Mouse (Mus musculus): Measurements from ENCODE around the gene Adap2. TPM values are rescaled to one million over a fixed set of nuclear protein-coding genes. Genes with fewer than 3 reads are reported as not detected.

The Adap2 gene
- polyA plus RNA-seq, 1 experiment, result 0.05 TPM

GRCm38 (mm10) chr11:80204037-80204436 lies 50.1 kb downstream of the Adap2 start:
- Histone ChIP-seq H3K4me3 (no peak overlapping the region), H3K79me2 (ENCODE audit: control insufficient read depth, insufficient read depth) (no peaks in the 10 kb centered on the region), H3K27me3 (ENCODE audit: control insufficient read depth, insufficient read depth, insufficient read length) (no peaks in the 10 kb centered on the region), H3K4me2 (ENCODE audit: low read depth) (no peak overlapping the region), H3K36me3 (ENCODE audit: control insufficient read depth, insufficient read depth) (no peaks in the 10 kb centered on the region), H3ac (ENCODE audit: control insufficient read depth, insufficient read length) (no peak overlapping the region)
- no peak for TF ChIP-seq E2F4 (IDR thresholded peaks at IDR 0.05; ENCODE audit: insufficient read depth)
- TF ChIP-seq REST (IDR thresholded peaks at IDR 0.05; ENCODE audit: insufficient read depth, insufficient read length), result no peak
- no peak for TF ChIP-seq MYOG (IDR thresholded peaks at IDR 0.05; ENCODE audit: control insufficient read depth in 1 of 3, insufficient read depth in 1 of 3, insufficient read length in 2 of 3, low read depth in 2 of 3)
- TF ChIP-seq MAX (IDR thresholded peaks at IDR 0.05; ENCODE audit: low read depth), result no peak
- no peak for TF ChIP-seq POLR2A (IDR thresholded peaks at IDR 0.05; ENCODE audit: insufficient read length, low read depth)
- TF ChIP-seq CEBPB (IDR thresholded peaks at IDR 0.05; ENCODE audit: insufficient read depth, poor library complexity, severe bottlenecking), result no peak
- TF ChIP-seq TCF12 (IDR thresholded peaks at IDR 0.05; ENCODE audit: insufficient read depth, poor library complexity, severe bottlenecking), result no peak

GRCm38 (mm10) chr11:80204941-80205340 lies 51.0 kb downstream of the Adap2 start:
- H3ac ChIP-seq (ENCODE audit: control insufficient read depth, insufficient read length), result no peak overlapping the region
- TF ChIP-seq MYOG (IDR thresholded peaks at IDR 0.05; ENCODE audit: control insufficient read depth in 1 of 3, insufficient read depth in 1 of 3, insufficient read length in 2 of 3, low read depth in 2 of 3) (no peak), REST (IDR thresholded peaks at IDR 0.05; ENCODE audit: insufficient read depth, insufficient read length) (no peak), SRF (IDR thresholded peaks at IDR 0.05; ENCODE audit: control insufficient read depth, insufficient read length, low read depth) (no peak), TCF12 (IDR thresholded peaks at IDR 0.05; ENCODE audit: insufficient read depth, poor library complexity, severe bottlenecking) (no peak), MAX (IDR thresholded peaks at IDR 0.05; ENCODE audit: low read depth) (no peak), POLR2AphosphoS2 (IDR thresholded peaks at IDR 0.05; ENCODE audit: insufficient read length, low read depth) (no peak), POLR2A (IDR thresholded peaks at IDR 0.05; ENCODE audit: insufficient read length, low read depth) (no peak), CEBPB (IDR thresholded peaks at IDR 0.05; ENCODE audit: insufficient read depth, poor library complexity, severe bottlenecking) (no peak), USF1 (IDR thresholded peaks at IDR 0.05; ENCODE audit: low read depth) (no peak), MYOD1 (IDR thresholded peaks at IDR 0.05; ENCODE audit: control insufficient read depth in 1 of 3, insufficient read length in 2 of 3, low read depth in 2 of 3) (no peak), TCF3 (IDR thresholded peaks at IDR 0.05; ENCODE audit: insufficient read length, low read depth) (no peak), E2F4 (IDR thresholded peaks at IDR 0.05; ENCODE audit: insufficient read depth) (no peak)
- H3K4me2 ChIP-seq (ENCODE audit: low read depth), result no peak overlapping the region
- peaks cover 4% of the 10 kb centered on the region for H3K79me2 ChIP-seq (ENCODE audit: control insufficient read depth, insufficient read depth)
- no peaks in the 10 kb centered on the region for H3K27me3 ChIP-seq (ENCODE audit: control insufficient read depth, insufficient read depth, insufficient read length)
- H3K4me3 ChIP-seq, result no peak overlapping the region
- no peaks in the 10 kb centered on the region for H3K36me3 ChIP-seq (ENCODE audit: control insufficient read depth, insufficient read depth)

GRCm38 (mm10) chr11:80208465-80208859 lies 54.6 kb downstream of the Adap2 start:
- H3ac ChIP-seq (ENCODE audit: control insufficient read depth, insufficient read length), result peak overlapping the region; percentile 17
- H3K4me3 ChIP-seq, result peak overlapping the region; percentile 80
- H3K36me3 ChIP-seq (ENCODE audit: control insufficient read depth, insufficient read depth), result no peaks in the 10 kb centered on the region
- H3K79me2 ChIP-seq (ENCODE audit: control insufficient read depth, insufficient read depth), result peaks cover 39% of the 10 kb centered on the region
- H3K27me3 ChIP-seq (ENCODE audit: control insufficient read depth, insufficient read depth, insufficient read length), result no peaks in the 10 kb centered on the region
- peak overlapping the region; percentile 37 for H3K4me2 ChIP-seq (ENCODE audit: low read depth)
- TF ChIP-seq POLR2A (IDR thresholded peaks at IDR 0.05; ENCODE audit: insufficient read length, low read depth) (no peak), MAX (IDR thresholded peaks at IDR 0.05; ENCODE audit: low read depth) (no peak), MYOG (IDR thresholded peaks at IDR 0.05; ENCODE audit: control insufficient read depth in 1 of 3, insufficient read depth in 1 of 3, insufficient read length in 2 of 3, low read depth in 2 of 3) (no peak), TCF12 (IDR thresholded peaks at IDR 0.05; ENCODE audit: insufficient read depth, poor library complexity, severe bottlenecking) (no peak), MYOD1 (IDR thresholded peaks at IDR 0.05; ENCODE audit: control insufficient read depth in 1 of 3, insufficient read length in 2 of 3, low read depth in 2 of 3) (no peak), REST (IDR thresholded peaks at IDR 0.05; ENCODE audit: insufficient read depth, insufficient read length) (no peak), USF1 (IDR thresholded peaks at IDR 0.05; ENCODE audit: low read depth) (no peak), E2F4 (IDR thresholded peaks at IDR 0.05; ENCODE audit: insufficient read depth) (no peak), POLR2AphosphoS2 (IDR thresholded peaks at IDR 0.05; ENCODE audit: insufficient read length, low read depth) (no peak), CEBPB (IDR thresholded peaks at IDR 0.05; ENCODE audit: insufficient read depth, poor library complexity, severe bottlenecking) (no peak), SRF (IDR thresholded peaks at IDR 0.05; ENCODE audit: control insufficient read depth, insufficient read length, low read depth) (no peak)

GRCm38 (mm10) chr11:80208860-80209800 lies 55.2 kb downstream of the Adap2 start, which contains the start of gene Rhot1:
TSS of gene Rhot1 (plus strand) at chr11:80209019.
- TF ChIP-seq MYOD1 (IDR thresholded peaks at IDR 0.05; ENCODE audit: control insufficient read depth in 1 of 3, insufficient read length in 2 of 3, low read depth in 2 of 3) (no peak), POLR2A (IDR thresholded peaks at IDR 0.05; ENCODE audit: insufficient read length, low read depth) (peak; percentile 95), POLR2AphosphoS2 (IDR thresholded peaks at IDR 0.05; ENCODE audit: insufficient read length, low read depth) (peak; percentile 87), SRF (IDR thresholded peaks at IDR 0.05; ENCODE audit: control insufficient read depth, insufficient read length, low read depth) (no peak), TCF3 (IDR thresholded peaks at IDR 0.05; ENCODE audit: insufficient read length, low read depth) (no peak), E2F4 (IDR thresholded peaks at IDR 0.05; ENCODE audit: insufficient read depth) (peak; percentile 28), MYOG (IDR thresholded peaks at IDR 0.05; ENCODE audit: control insufficient read depth in 1 of 3, insufficient read depth in 1 of 3, insufficient read length in 2 of 3, low read depth in 2 of 3) (peak in 1 of 3 experiments; percentile 34), USF1 (IDR thresholded peaks at IDR 0.05; ENCODE audit: low read depth) (no peak), CEBPB (IDR thresholded peaks at IDR 0.05; ENCODE audit: insufficient read depth, poor library complexity, severe bottlenecking) (no peak), TCF12 (IDR thresholded peaks at IDR 0.05; ENCODE audit: insufficient read depth, poor library complexity, severe bottlenecking) (no peak)
- Histone ChIP-seq H3K79me2 (ENCODE audit: control insufficient read depth, insufficient read depth) (peaks cover 45% of the 10 kb centered on the region), H3K27me3 (ENCODE audit: control insufficient read depth, insufficient read depth, insufficient read length) (no peaks in the 10 kb centered on the region), H3K36me3 (ENCODE audit: control insufficient read depth, insufficient read depth) (no peaks in the 10 kb centered on the region), H3K4me2 (ENCODE audit: low read depth) (peak within 1 kb of the TSS; percentile 86), H3ac (ENCODE audit: control insufficient read depth, insufficient read length) (peak within 1 kb of the TSS; percentile 17), H3K4me3 (peak within 1 kb of the TSS; percentile 80)
